Mouse (Mus musculus) embryo, embryonic 10.5 days (tissue): ENCODE measurements around the gene Pi4k2a.
A peak's percentile ranks its signal among the peaks of the same experiment; 100 is the strongest.

Experiments
- DNase-seq: peaks from one replicate; pipeline ENCODE4 v3.0.0-alpha.2; 2015; ENCODE audit warnings: low spot score

Gene Pi4k2a

GRCm38 (mm10) chr19:42089748-42090595 lies at the start of gene Pi4k2a:
Gene Pi4k2a, plus strand, starts transcription at chr19:42090470.
- DNase-seq = peak; percentile 100

- no peak for DNase-seq
Measured at GRCm38 (mm10) chr19:42043988-42044387, 46.3 kb upstream of the Pi4k2a start.

GRCm38 (mm10) chr19:42045269-42046102 lies 44.8 kb upstream of the Pi4k2a start, which contains the start of gene Hoga1:
Gene Hoga1, plus strand, starts transcription at chr19:42045610.
- DNase-seq = peak; percentile 90

GRCm38 (mm10) chr19:42050251-42050650 lies 40.0 kb upstream of the Pi4k2a start:
- no peak for DNase-seq

- DNase-seq = no peak
Measured at GRCm38 (mm10) chr19:42051351-42051750, 38.9 kb upstream of the Pi4k2a start.

DNA sequence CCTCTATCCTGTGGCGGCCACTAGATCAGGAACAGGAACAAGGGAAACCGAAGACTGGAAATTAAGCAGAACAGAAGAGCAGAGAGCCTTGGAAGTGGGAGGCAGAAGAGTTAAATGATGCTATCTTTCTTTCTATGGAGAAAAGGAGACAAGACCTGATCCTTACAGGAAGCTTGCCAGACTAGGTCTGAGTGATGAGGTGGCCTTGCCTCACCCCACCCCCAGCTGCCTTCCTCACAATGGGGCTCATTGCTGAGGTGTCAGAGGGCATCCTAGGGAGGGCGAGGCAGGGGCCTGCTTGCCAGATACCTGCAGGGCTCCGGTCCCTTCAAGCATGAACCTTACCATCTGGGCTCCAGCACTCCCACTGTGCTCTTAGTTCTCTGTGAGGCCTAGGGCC lies 38.3 kb upstream of the Pi4k2a start, which contains the start of gene 4933411K16Rik:
Gene 4933411K16Rik (plus strand): TSS at position 301 of the 400 bp plus-strand sequence.
- DNase-seq = no peak

- no peak for DNase-seq
Measured at GRCm38 (mm10) chr19:42054255-42054654, 36.0 kb upstream of the Pi4k2a start.

GRCm38 (mm10) chr19:42055881-42056280 lies 34.4 kb upstream of the Pi4k2a start:
- DNase-seq = no peak

- DNase-seq = no peak
Measured at GRCm38 (mm10) chr19:42056719-42057409, 33.4 kb upstream of the Pi4k2a start.

DNA sequence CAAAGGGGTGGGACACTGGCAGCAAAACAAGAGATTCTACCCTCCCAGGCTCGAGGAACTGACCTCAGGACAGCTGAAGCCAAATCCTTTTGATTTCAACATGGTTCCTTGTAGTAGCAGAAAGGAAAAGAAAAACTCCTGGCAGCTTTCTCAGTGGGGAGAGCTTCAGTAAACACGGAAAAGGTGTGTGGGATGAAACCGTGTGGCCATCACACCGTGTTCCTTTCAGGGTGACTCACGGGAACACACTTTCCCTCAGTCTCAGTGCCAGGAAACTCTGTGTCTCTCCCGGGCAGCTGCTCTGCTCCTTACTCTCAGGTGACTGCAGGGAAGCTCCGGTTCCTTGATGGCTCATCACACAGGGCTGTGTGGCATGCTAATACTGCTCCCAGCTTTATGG lies 31.8 kb upstream of the Pi4k2a start:
- no peak for DNase-seq

DNA sequence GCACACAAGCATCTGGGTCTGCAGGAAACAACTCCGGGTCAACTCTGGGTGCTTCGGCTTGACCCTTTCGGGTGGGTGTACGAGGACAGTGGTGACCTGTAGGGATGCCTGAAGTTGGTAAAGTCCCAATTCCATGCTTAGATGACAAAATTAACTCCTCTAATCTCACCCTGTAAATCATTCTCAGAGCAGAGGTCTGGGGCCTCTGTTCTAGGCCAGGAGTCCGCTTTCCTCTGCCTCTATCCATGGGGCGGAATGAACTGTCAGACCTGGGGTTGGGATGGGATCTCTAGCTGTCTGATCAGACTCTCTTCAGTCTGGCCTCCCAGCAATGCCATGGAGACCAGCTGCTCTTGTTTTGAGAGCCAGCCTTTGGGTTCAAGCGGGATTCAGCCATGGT lies 28.8 kb upstream of the Pi4k2a start:
- DNase-seq = no peak

GRCm38 (mm10) chr19:42068441-42069240 lies 21.6 kb upstream of the Pi4k2a start:
- DNase-seq = no peak

- peak; percentile 36 for DNase-seq
Measured at GRCm38 (mm10) chr19:42069241-42069525, 21.1 kb upstream of the Pi4k2a start.

DNA sequence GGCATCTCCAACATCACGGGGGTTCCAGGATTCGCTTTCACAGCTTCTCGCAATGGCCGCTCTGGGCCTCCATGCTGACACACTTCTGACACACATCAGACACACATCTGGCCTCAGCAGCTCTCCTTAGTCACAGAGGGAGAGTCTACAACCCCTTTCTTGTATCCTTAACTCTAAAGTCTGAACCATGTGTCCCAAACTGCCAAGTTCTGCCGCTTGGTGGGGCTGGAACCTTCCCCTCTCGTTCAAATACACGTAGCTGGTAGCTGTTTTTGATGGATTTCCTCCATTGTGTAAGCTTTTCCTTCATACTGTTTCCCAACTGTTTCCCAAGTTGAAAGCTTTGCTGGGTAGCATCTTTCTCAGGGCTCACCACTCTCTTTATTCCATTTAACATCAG lies 19.0 kb upstream of the Pi4k2a start:
- no peak for DNase-seq

DNA sequence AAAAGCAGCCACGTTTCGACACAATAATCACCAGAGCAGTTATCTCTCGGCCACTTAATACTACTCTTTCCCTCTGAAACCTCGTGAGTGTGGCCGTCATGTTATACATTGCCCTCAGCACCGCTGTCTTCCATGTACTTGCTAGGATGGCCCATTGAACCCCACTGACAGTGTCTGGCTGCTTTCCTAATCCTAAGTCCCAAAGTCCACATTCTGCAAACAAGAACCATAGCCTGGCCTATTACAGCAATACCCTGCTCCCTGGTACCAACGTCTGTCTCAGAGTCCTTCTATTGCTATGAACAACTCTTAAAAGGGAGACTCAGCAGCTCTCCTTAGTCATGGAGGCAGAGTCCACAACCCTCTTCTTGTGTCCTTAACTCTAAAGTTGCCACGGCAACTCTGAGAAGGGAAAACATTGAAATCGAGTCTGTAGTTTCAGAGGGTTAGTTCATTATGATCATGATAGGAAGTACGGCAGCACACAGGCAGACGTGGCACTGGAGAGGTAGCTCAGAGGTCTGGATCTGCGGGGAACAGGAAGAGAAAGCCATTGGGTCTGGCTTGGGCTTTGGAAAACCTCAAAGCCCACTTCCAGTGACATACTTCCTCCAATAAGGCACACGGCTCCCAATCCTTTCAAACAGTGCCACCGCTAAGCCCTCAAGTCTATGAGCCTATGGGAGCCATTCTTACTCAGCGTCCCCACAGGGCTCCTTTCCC lies 18.2 kb upstream of the Pi4k2a start:
- DNase-seq = no peak

DNA sequence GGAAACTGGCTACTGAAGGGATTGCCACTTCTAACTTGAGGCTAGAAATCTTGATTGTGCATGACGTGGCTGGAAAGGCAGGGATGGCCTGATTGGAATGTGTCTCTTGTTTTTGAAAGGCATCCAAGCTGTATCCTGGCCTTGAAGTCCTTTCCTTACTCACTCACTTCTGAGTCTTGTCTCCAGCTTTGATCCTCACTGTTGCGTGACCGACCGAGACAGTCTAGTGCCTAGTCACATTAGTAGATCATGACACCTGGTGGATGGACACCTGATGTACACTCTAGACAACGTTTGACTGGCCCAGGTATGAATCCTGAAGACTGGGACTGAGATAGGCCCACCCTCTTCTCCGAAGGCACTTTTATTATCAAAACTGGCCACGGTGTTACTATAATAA lies 17.5 kb upstream of the Pi4k2a start:
- no peak for DNase-seq

- DNase-seq = no peak
Measured at GRCm38 (mm10) chr19:42075051-42075450, 15.2 kb upstream of the Pi4k2a start.

- no peak for DNase-seq
Measured at GRCm38 (mm10) chr19:42075992-42076391, 14.3 kb upstream of the Pi4k2a start.

GRCm38 (mm10) chr19:42078566-42078965 lies 11.7 kb upstream of the Pi4k2a start:
- no peak for DNase-seq

- no peak for DNase-seq
Measured at GRCm38 (mm10) chr19:42079006-42079405, 11.3 kb upstream of the Pi4k2a start.

DNA sequence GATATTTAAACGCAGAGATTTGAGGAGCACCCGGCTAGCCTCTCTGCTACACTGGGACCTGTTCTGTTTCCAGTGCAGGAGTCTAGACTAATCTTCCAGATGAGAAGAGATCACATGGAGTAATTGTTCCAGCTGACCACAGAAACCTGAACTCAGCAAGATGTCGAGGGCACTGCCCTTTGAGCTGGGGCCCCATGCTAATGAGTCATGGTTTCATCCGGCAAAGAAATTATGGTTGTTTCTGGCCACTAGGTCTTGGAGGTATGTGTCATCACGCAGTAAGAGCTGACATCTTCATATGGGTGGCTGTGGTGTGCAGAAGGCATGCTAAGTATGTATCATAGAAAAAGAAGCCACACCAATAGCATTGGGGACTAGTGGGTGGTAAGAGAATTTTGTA lies 10.3 kb upstream of the Pi4k2a start:
- DNase-seq = no peak
